Mouse (Mus musculus) small intestine, adult 2 months (tissue): Measurements from ENCODE around the gene Ppp6r3. TPM values are rescaled to one million over a fixed set of nuclear protein-coding genes. Genes with fewer than 3 reads are reported as not detected.
A peak's percentile ranks its signal among the peaks of the same experiment; 100 is the strongest.

Experiments
- H3K27ac ChIP-seq: fragments of 200-500 bp; 2 replicates; pipeline ENCODE4 v1.5.1; 2012; ENCODE audit warnings: low read depth, low read length, control low read depth, inconsistent platforms; ENCODE audit not compliant: insufficient read depth
- H3K27me3 ChIP-seq: fragments of 200-500 bp; 2 replicates; pipeline ENCODE4 v1.6.1; 2012; ENCODE audit warnings: mild to moderate bottlenecking, moderate library complexity, low read length, inconsistent platforms; ENCODE audit not compliant: control insufficient read depth, insufficient read depth
- H3K36me3 ChIP-seq: fragments of 200-500 bp; 2 replicates; pipeline ENCODE4 v1.6.1; 2012; ENCODE audit warnings: mild to moderate bottlenecking, low read length, control low read depth, inconsistent platforms; ENCODE audit not compliant: control insufficient read depth, insufficient read depth
- H3K4me1 ChIP-seq: fragments of 200-500 bp; 2 replicates; pipeline ENCODE4 v1.6.1; 2012; ENCODE audit warnings: low read length, inconsistent platforms, mixed read lengths; ENCODE audit not compliant: control insufficient read depth, insufficient read depth, insufficient read length
- H3K4me3 ChIP-seq: fragments of 200-500 bp; 2 replicates; pipeline ENCODE4 v1.5.1; 2012; ENCODE audit warnings: low read depth, mild to moderate bottlenecking, control low read depth, inconsistent platforms, low read length, moderate library complexity
- CTCF ChIP-seq: fragments of 200-500 bp; IDR thresholded peaks from 2 replicates; pipeline ENCODE4 v1.5.1; 2012; ENCODE audit warnings: low read depth, mild to moderate bottlenecking, control low read depth, inconsistent platforms, low read length, moderate library complexity, mixed read lengths; ENCODE audit not compliant: insufficient replicate concordance, insufficient read length; ENCODE audit errors: extremely low read depth
- POLR2A ChIP-seq: fragments of 200-500 bp; IDR thresholded peaks from 2 replicates; pipeline ENCODE4 v1.6.1; 2012; ENCODE audit warnings: low read depth, mild to moderate bottlenecking, control low read depth, inconsistent platforms, low read length, moderate library complexity
- WGBS: fragments of 180-500 bp; shearing (Covaris S2); methylation state at CpG from one replicate; pipeline ENCODE4 v1.1.7; 2018; 5-methylcytosine and 5-hydroxymethylcytosine counted together
- polyA plus RNA-seq: library from polyadenylated mRNA; depleted of rRNA; stranded (reverse); fragments of >200 nt; gene quantifications from 2 replicates; pipeline ENCODE4 v1.2.3, GENCODE M21; 2012

Ppp6r3 gene
- polyA plus RNA-seq, 1 experiment, result 67.9 TPM

GRCm38 (mm10) chr19:3612534-3613273 is 37.2 kb upstream of the Ppp6r3 start:
- 44% methylated on average over 4 of the region's 4 CpGs for WGBS
- TF ChIP-seq CTCF (no peak), POLR2A (no peak)
- Histone ChIP-seq H3K4me3 (no peak overlapping the region), H3K4me1 (peaks cover 23% of the 10 kb centered on the region), H3K36me3 (peaks cover 55% of the 10 kb centered on the region), H3K27me3 (no peaks in the 10 kb centered on the region), H3K27ac (peak overlapping the region; percentile 51)

- H3K4me3 ChIP-seq, result no peak overlapping the region
- peak overlapping the region; percentile 51 for H3K27ac ChIP-seq
- H3K36me3 ChIP-seq, result peaks cover 52% of the 10 kb centered on the region
- no peak for TF ChIP-seq CTCF
- TF ChIP-seq POLR2A, result no peak
- peaks cover 23% of the 10 kb centered on the region for H3K4me1 ChIP-seq
- 58% methylated on average over 8 of the region's 8 CpGs for WGBS
- H3K27me3 ChIP-seq, result no peaks in the 10 kb centered on the region
Measured at GRCm38 (mm10) chr19:3611730-3612129, 36.2 kb upstream of the Ppp6r3 start.

DNA sequence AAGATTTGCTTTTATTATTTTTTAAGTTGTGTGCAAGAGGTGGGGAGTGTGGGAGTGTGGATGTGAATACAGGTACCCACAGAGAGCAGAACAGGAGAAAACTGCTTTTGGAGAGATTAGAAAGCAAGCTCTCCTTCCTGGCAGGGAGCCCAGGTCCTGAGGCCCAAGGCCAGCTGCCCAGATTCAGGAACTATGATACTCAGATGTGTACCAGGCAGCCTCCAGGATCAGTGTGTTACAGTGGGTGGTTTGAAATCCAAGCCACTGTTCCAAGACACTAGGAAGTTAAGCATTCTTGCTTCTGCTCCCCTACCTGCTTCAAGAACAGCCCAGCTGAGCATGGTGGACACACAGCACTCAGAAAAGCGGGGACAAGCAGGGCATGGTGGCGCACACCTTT is 35.3 kb upstream of the Ppp6r3 start:
- WGBS, result 97% methylated on average over 2 of the region's 2 CpGs
- TF ChIP-seq CTCF (no peak), POLR2A (no peak)

DNA sequence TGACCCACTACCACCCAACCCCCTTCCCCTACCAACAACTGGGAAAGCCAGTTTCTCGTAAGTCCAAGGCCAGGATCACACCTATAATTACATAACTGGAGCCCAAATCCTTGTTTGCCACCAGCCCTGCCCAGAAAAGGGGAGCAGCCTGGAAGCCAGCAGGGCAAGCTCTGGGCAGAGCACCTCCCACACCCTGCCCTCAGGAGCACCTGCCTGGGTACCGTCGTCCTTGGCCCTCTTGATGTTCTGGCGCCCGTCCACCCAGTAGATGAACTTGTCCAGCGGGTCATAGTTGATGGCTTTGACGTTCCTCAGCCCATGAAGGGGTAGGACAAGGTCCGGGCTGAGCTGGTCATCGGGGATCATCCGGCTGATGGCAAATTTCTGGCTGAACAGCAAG is 34.3 kb upstream of the Ppp6r3 start:
- Histone ChIP-seq H3K4me3 (no peak overlapping the region), H3K27ac (no peak overlapping the region), H3K27me3 (no peaks in the 10 kb centered on the region), H3K36me3 (peaks cover 51% of the 10 kb centered on the region), H3K4me1 (peaks cover 23% of the 10 kb centered on the region)
- TF ChIP-seq POLR2A, result no peak
- no peak for TF ChIP-seq CTCF
- 58% methylated on average over 10 of the region's 10 CpGs for WGBS

More for the DNA sequence above, 35.3 kb upstream of the Ppp6r3 start:
- Histone ChIP-seq H3K27ac (no peak overlapping the region), H3K27me3 (no peaks in the 10 kb centered on the region), H3K4me1 (peaks cover 23% of the 10 kb centered on the region), H3K4me3 (no peak overlapping the region), H3K36me3 (peaks cover 55% of the 10 kb centered on the region)

- Histone ChIP-seq H3K4me1 (no peaks in the 10 kb centered on the region), H3K4me3 (no peak overlapping the region), H3K36me3 (peaks cover 73% of the 10 kb centered on the region), H3K27me3 (no peaks in the 10 kb centered on the region), H3K27ac (no peak overlapping the region)
- TF ChIP-seq POLR2A (no peak), CTCF (no peak)
- WGBS, result 79% methylated on average over 5 of the region's 5 CpGs
Measured at GRCm38 (mm10) chr19:3594316-3594715, 18.8 kb upstream of the Ppp6r3 start.

- TF ChIP-seq POLR2A, result no peak
- no peak for TF ChIP-seq CTCF
- Histone ChIP-seq H3K27ac (no peak overlapping the region), H3K4me3 (no peak overlapping the region), H3K4me1 (no peaks in the 10 kb centered on the region), H3K27me3 (no peaks in the 10 kb centered on the region), H3K36me3 (peaks cover 69% of the 10 kb centered on the region)
- WGBS, result 85% methylated on average over 7 of the region's 7 CpGs
Measured at GRCm38 (mm10) chr19:3593379-3594055, 18.0 kb upstream of the Ppp6r3 start.

GRCm38 (mm10) chr19:3589968-3590367 is 14.4 kb upstream of the Ppp6r3 start:
- Histone ChIP-seq H3K36me3 (peaks cover 69% of the 10 kb centered on the region), H3K27me3 (no peaks in the 10 kb centered on the region), H3K4me3 (no peak overlapping the region), H3K4me1 (no peaks in the 10 kb centered on the region), H3K27ac (no peak overlapping the region)
- TF ChIP-seq POLR2A, result no peak
- TF ChIP-seq CTCF, result no peak
- WGBS, result over 99% methylated on average over 4 of the region's 4 CpGs
